Mouse (Mus musculus) olfactory bulb, adult 2 months (tissue): ENCODE measurements around the gene Acox3.

Experiments used
- CTCF ChIP-seq: fragments of 200-500 bp; IDR thresholded peaks from 2 replicates; pipeline ENCODE4 v1.5.1; 2012; ENCODE audit warnings: low read depth, mild to moderate bottlenecking, low read length, moderate library complexity; ENCODE audit not compliant: insufficient read depth
- POLR2A ChIP-seq: fragments of 200-500 bp; IDR thresholded peaks from 2 replicates; pipeline ENCODE4 v1.6.1; 2012; ENCODE audit warnings: mild to moderate bottlenecking, low read depth, low read length, moderate library complexity; ENCODE audit not compliant: insufficient read depth

- no peak for TF ChIP-seq POLR2A
- TF ChIP-seq CTCF = no peak
Measured at GRCm38 (mm10) chr5:35631224-35631623, 48.4 kb downstream of the Acox3 start.
